Mouse (Mus musculus) heart, postnatal 4 days (tissue): ENCODE data around the gene Hsp90ab1. TPM values are rescaled to one million over a fixed set of nuclear protein-coding genes. Genes with fewer than 3 reads are reported as not detected.

Source experiments
- DNase-seq: peaks from one replicate; pipeline ENCODE4 v3.0.0; 2021
- total RNA-seq, 2 experiments: library from RNA; stranded (reverse); gene quantifications; 2 replicates each; pipeline ENCODE4 v1.2.3; 2021

Hsp90ab1 gene
- total RNA-seq, 2 experiments from 2014 or later: 1,093 to 1,133 TPM

DNA sequence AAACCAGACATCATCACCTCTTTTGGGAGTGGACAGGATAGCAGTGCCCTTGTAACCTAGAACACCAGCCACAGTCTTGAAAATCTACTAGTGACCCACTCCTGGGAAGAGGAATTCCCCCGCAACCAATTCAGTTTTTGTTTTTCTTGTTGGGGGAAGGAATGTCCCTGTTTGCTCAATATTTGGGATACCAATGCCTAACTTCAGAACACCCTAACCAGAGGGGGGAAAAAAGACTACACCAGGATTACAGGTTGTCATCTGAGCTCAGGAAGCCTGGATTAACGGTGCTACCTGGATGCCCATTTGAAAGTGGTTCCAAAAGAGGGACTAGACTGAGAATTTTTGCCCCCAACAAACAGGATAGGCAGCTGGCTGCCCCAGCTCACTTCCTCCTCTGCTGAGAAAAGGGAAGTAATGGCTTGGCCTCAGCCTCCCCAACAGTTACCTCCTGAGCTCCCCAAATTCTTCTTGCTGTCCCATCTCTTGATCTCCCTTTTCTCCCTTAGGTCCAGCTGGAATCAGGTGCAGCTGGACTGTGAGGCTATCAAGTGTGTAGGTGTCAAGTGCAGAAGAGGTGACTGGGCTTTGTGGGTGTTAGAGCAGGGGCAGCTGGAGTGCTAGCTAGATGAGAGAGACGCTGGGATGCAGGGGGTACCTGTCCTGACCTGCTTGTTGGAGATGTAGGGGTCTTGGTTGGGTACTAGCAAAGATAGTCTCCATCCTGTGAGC is 16.4 kb downstream of the Hsp90ab1 start:
- no peak for DNase-seq

- no peak for DNase-seq
Measured at GRCm38 (mm10) chr17:45556107-45556489, 17.0 kb downstream of the Hsp90ab1 start.

GRCm38 (mm10) chr17:45555452-45556106 is 17.5 kb downstream of the Hsp90ab1 start, which contains the start of gene Nfkbie:
Gene Nfkbie (plus strand): TSS chr17:45555703.
- DNase-seq: peak; percentile 96

- DNase-seq: no peak
Measured at GRCm38 (mm10) chr17:45554420-45554819, 18.7 kb downstream of the Hsp90ab1 start.

- no peak for DNase-seq
Measured at GRCm38 (mm10) chr17:45553065-45553464, 20.0 kb downstream of the Hsp90ab1 start.

GRCm38 (mm10) chr17:45551816-45552451 is 21.1 kb downstream of the Hsp90ab1 start:
- DNase-seq: peak; percentile 87

DNA sequence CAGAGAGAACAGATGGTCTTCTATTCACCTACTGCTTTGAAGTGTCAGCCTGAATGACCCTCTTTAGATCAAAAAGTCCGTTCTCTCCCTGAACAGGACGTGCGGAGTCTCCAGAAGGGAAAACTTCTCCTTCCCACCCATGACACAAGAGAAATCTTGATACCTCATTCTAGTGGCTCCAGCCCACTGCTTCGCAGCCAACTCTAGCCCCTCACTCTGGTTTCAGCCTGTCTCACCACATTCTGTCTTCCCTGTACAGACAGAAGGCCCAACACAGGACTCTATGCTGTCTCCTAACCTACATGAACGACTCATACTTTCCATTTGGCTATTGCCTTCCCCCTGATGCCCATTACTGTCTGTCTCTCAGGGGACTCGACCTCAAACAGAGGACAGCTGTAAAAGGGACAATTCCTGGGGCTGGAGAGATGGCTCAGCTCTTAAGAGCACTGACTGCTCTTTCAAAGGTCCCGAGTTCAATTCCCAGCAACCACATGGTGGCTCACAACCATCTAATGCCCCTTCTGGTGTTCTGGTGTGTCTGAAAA is 21.7 kb downstream of the Hsp90ab1 start:
- DNase-seq: no peak

DNA sequence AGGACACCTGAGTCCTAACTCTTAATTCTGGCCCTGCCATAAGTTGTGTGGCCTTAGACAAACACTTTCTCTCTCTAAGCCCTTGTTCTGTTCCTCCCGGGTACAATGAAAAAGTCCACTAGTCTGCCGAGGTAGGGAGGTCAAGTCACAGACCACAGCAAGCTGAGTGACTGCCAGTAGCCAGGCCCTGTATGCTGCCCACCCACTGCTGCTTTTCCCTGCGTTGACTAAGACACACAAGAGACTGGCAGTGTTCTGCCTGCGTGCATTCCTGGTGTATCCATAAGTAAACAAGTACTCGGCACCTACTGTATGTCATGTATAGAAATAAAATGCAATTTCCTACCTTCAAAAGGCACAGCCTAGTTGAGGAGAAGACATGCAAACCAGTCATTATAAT is 22.8 kb downstream of the Hsp90ab1 start:
- DNase-seq: no peak

GRCm38 (mm10) chr17:45549617-45550181 is 23.4 kb downstream of the Hsp90ab1 start, which contains the start of gene Tmem151b:
Gene Tmem151b (minus strand): TSS chr17:45549677.
- no peak for DNase-seq

GRCm38 (mm10) chr17:45548541-45549512 is 24.2 kb downstream of the Hsp90ab1 start:
- DNase-seq: no peak

DNA sequence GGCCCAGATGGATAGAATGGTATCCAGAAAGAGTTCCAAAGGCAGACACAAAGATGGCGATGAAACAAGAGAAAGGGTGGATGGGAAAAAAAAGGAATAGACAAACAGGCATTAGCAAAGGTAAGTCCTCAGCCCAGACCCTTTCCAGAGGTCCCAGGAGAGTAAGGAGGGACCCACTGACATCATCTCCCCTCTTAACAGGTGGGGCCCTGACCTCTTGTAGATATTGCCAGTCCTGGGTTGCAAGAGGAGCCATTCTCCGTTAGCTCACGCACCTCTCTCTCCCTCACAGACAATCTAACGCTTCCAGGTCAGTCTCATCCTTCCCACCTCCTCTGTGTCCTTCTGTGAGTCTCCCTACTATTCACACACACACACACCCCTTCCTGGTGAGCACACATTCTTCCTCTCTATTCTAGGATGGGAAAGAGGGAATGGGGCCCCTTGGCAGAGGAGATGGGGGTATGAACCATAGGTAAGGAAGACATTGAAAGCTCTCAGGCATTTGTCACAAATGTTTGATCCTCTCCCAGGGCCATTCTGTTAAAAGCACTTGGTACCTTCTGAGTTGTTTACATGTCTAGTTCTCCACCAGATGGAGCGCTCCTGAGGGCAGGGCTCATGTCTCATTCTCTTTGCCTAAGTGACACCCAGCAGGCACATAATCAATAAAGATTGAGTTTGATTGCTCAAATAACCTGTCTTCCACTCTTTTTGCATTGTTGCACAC is 25.4 kb downstream of the Hsp90ab1 start:
- no peak for DNase-seq

GRCm38 (mm10) chr17:45546941-45547340 is 26.1 kb downstream of the Hsp90ab1 start:
- no peak for DNase-seq

- no peak for DNase-seq
Measured at GRCm38 (mm10) chr17:45545278-45545961, 27.7 kb downstream of the Hsp90ab1 start.

DNA sequence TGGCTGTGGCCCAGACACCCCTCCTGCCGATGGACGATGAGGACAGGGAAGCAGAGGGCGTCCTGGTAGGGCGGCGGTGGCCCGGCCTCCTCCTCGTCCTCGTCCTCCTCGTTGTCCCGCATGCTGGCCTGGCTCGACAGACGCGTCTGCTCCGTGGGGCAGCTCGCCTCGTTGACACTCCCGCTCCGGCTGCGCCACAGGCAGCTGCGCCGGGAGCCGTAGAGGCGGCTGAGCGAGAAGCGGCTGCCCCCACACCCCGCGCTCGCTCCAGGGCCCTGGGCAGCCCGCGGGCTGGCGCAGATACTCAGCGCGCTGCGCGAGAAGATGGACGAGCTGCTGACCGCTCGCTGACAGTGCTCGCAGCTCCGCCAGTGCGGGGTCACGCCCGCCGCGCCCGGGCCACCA is 28.2 kb downstream of the Hsp90ab1 start:
- DNase-seq: no peak

DNA sequence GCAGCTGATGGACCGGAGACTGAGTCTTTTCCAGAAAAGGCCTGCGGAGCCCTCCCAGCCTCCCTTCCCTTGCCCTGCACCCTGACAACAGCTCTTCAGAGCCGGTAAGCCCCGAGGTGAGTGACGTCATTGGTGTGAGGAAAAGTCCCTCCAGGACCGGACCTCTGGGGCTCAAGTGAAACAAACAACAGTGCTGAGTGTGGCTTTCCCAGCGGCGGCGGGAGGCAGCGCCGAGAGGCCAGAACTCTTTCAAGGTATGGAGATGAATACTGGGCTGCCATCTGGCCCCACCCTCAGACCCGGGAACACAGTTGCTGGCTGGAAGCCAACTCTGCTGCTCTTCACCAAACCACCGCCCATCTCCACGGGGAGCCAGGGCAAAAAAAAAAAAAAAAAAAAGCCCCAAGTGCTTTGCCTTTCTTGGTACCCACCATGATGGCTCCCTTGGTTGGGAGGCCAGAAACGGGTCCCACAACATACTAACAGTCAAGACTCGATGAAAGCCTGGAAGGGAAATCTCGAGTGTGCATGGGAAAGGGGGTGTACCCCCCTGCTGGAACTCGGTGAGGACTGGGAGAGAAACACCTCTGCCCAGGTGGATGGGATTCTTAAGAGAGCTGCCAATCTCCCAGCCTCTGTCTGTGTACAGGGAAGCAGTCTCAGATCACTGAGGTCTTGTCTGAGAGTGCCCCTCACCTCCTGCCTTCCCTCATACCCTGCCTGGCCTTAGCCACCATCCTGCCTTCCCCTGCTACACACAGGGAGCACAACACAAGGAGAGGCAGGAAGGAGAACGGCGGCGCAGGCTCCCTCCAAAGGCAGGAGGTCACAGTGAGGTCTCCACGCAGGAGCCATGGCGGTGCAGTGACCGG is 28.8 kb downstream of the Hsp90ab1 start:
- DNase-seq: no peak

DNA sequence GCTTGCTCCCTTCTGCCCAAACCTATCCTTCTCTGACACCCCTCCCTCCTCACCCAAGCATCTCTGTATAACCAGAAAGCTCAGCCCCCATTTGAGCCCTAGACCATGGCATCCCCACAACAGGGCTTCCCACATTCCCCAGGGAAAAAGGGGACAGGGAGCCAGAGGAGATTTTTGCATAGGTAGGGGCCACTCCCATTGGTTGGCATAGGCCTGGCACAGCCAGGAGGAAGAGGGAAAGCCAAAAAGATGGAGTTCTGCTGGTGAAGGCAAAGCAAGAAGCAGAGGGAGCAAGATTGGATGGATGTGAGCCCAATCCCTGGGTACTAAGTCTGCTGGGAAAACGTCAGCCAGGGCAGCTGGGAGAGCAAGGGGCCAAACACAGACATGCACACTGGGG is 30.0 kb downstream of the Hsp90ab1 start:
- DNase-seq: no peak

DNA sequence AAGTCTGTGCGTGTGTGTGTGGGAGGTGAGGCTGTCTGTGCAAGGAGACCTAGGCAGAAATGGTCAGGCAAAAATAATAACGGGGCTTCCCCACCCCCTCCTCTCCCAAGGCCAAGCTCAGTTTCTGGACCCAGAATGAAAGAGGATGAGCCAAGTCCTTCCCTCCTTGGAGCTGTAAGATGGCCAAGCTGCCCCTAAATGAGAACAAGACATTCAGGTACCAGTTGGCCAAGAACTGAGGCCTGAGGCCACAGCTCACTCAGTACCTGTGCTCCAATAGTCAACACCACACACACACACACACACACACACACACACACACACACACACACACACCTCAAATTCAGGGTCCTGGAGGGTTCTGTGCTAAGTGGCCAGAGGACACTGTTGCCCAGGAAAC is 30.4 kb downstream of the Hsp90ab1 start:
- DNase-seq: no peak

- DNase-seq: no peak
Measured at GRCm38 (mm10) chr17:45542129-45542528, 30.9 kb downstream of the Hsp90ab1 start.

DNA sequence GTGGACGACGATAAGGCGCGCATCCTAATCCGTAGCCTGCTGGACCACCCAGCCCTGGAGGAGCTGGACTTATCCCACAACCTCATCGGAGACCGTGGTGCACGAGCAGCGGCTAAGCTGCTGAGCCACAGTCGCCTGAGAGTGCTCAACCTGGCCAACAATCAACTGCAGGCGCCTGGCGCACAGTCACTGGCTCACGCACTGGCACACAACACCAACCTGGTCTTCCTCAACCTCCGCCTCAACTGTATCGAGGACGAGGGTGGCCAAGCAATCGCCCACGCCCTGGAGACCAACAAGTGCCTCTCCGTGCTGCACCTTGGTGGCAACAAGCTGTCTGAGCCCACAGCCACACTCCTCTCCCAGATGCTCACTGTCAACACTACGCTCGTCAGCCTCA is 33.4 kb downstream of the Hsp90ab1 start:
- DNase-seq: no peak
